Mouse (Mus musculus) testis, postnatal 10 days (tissue): ENCODE data around the gene Tsen34.
A peak's percentile ranks its signal among the peaks of the same experiment; 100 is the strongest.
"Not testable (repeated sequence)": the region's sequence is repeated elsewhere in the genome, so short reads cannot be mapped to it uniquely, and the experiment has no call there.

Source experiments
- DNase-seq: peaks from one replicate; pipeline ENCODE4 v3.0.0; 2021; ENCODE audit warnings: low spot score

The Tsen34 gene

GRCm38 (mm10) chr7:3691919-3692318, 744 bp upstream of the Tsen34 start:
- no peak for DNase-seq

GRCm38 (mm10) chr7:3692987-3693808, 535 bp downstream of the Tsen34 start, which contains the start of gene Mboat7:
TSS of gene Mboat7 (minus strand) at chr7:3693523.
- peak; percentile 99 for DNase-seq

GRCm38 (mm10) chr7:3693809-3694075, 1.1 kb downstream of the Tsen34 start:
- DNase-seq = peak; percentile 86

- peak; percentile 83 for DNase-seq
Measured at GRCm38 (mm10) chr7:3694076-3694948, 1.6 kb downstream of the Tsen34 start.

- not testable (repeated sequence) for DNase-seq
Measured at GRCm38 (mm10) chr7:3694949-3695305, 2.3 kb downstream of the Tsen34 start.

- no peak for DNase-seq
Measured at GRCm38 (mm10) chr7:3698471-3698870, 5.8 kb downstream of the Tsen34 start.

GRCm38 (mm10) chr7:3703148-3703878, 10.7 kb downstream of the Tsen34 start:
- DNase-seq = no peak

- DNase-seq = peak; percentile 96
Measured at GRCm38 (mm10) chr7:3703879-3704441, 11.3 kb downstream of the Tsen34 start, which contains the start of gene Rps9. TSS of gene Rps9 (plus strand) at chr7:3703993.

- no peak for DNase-seq
Measured at GRCm38 (mm10) chr7:3704475-3704874, 11.8 kb downstream of the Tsen34 start.

- DNase-seq = not testable (repeated sequence)
Measured at GRCm38 (mm10) chr7:3705461-3705860, 12.8 kb downstream of the Tsen34 start.

GRCm38 (mm10) chr7:3705911-3706310, 13.2 kb downstream of the Tsen34 start:
- no peak for DNase-seq

- DNase-seq = no peak
Measured at GRCm38 (mm10) chr7:3706343-3706934, 13.8 kb downstream of the Tsen34 start.

GRCm38 (mm10) chr7:3707027-3707426, 14.4 kb downstream of the Tsen34 start:
- no peak for DNase-seq

- no peak for DNase-seq
Measured at GRCm38 (mm10) chr7:3707568-3708413, 15.1 kb downstream of the Tsen34 start.

GRCm38 (mm10) chr7:3708447-3708980, 15.9 kb downstream of the Tsen34 start:
- DNase-seq = not testable (repeated sequence)

- no peak for DNase-seq
Measured at GRCm38 (mm10) chr7:3709000-3709399, 16.3 kb downstream of the Tsen34 start.

GRCm38 (mm10) chr7:3712264-3712942, 19.7 kb downstream of the Tsen34 start:
- no peak for DNase-seq

GRCm38 (mm10) chr7:3715249-3715648, 22.6 kb downstream of the Tsen34 start:
- DNase-seq = no peak

- DNase-seq = not testable (repeated sequence)
Measured at GRCm38 (mm10) chr7:3720268-3720667, 27.6 kb downstream of the Tsen34 start, which contains the start of gene Pirb. TSS of gene Pirb (minus strand) at chr7:3720391.

GRCm38 (mm10) chr7:3725459-3725858, 32.8 kb downstream of the Tsen34 start:
- not testable (repeated sequence) for DNase-seq
